Mouse (Mus musculus) myocyte (in vitro differentiated cells): ENCODE measurements around the gene Slc25a27.

Source experiments
- E2F4 ChIP-seq: IDR thresholded peaks from one replicate; pipeline ENCODE4 v1.6.1; 2011; ENCODE audit warnings: mild to moderate bottlenecking, control low read depth, moderate library complexity; ENCODE audit not compliant: insufficient read depth
- MAX ChIP-seq: IDR thresholded peaks from one replicate; pipeline ENCODE4 v1.6.1; 2011; ENCODE audit warnings: low read depth, mild to moderate bottlenecking, control low read depth
- MYOD1 ChIP-seq, 3 experiments: IDR thresholded peaks; one replicate each; pipeline ENCODE4 v1.6.1; 2011; ENCODE audit warnings: control low read depth in 2 of 3, low read depth in 2 of 3, mild to moderate bottlenecking in 2 of 3, moderate library complexity in 1 of 3; ENCODE audit not compliant: insufficient read length in 2 of 3, control insufficient read depth in 1 of 3
- MYOG ChIP-seq, 3 experiments: IDR thresholded peaks; one replicate each; pipeline ENCODE4 v1.6.1; 2011; ENCODE audit warnings: control low read depth in 2 of 3, low read depth in 2 of 3, mild to moderate bottlenecking in 2 of 3; ENCODE audit not compliant: insufficient read length in 2 of 3, control insufficient read depth in 1 of 3, insufficient read depth in 1 of 3
- POLR2A ChIP-seq: IDR thresholded peaks from one replicate; pipeline ENCODE4 v1.6.1; 2011; ENCODE audit warnings: low read depth, mild to moderate bottlenecking, control low read depth, moderate library complexity; ENCODE audit not compliant: insufficient read length
- POLR2AphosphoS2 ChIP-seq: IDR thresholded peaks from one replicate; pipeline ENCODE4 v1.6.1; 2011; ENCODE audit warnings: low read depth, control low read depth; ENCODE audit not compliant: insufficient read length
- REST ChIP-seq: IDR thresholded peaks from one replicate; pipeline ENCODE4 v1.6.1; 2011; ENCODE audit warnings: mild to moderate bottlenecking, control low read depth, moderate library complexity; ENCODE audit not compliant: insufficient read depth, insufficient read length
- SRF ChIP-seq: IDR thresholded peaks from one replicate; pipeline ENCODE4 v1.6.1; 2011; ENCODE audit warnings: low read depth; ENCODE audit not compliant: control insufficient read depth, insufficient read length
- TCF12 ChIP-seq: IDR thresholded peaks from one replicate; pipeline ENCODE4 v1.6.1; 2011; ENCODE audit warnings: mild to moderate bottlenecking, control low read depth; ENCODE audit not compliant: poor library complexity, insufficient read depth, severe bottlenecking
- TCF3 ChIP-seq: IDR thresholded peaks from one replicate; pipeline ENCODE4 v1.6.1; 2011; ENCODE audit warnings: low read depth, control low read depth; ENCODE audit not compliant: insufficient read length
- USF1 ChIP-seq: IDR thresholded peaks from one replicate; pipeline ENCODE4 v1.6.1; 2011; ENCODE audit warnings: low read depth, mild to moderate bottlenecking, control low read depth, moderate library complexity

- TF ChIP-seq POLR2A, result no peak
- no peak for TF ChIP-seq USF1
- no peak for TF ChIP-seq MYOG (IDR thresholded peaks at IDR 0.05; ENCODE audit: control insufficient read depth in 1 of 3, insufficient read depth in 1 of 3, insufficient read length in 2 of 3, low read depth in 2 of 3)
- TF ChIP-seq E2F4, result no peak
- TF ChIP-seq POLR2AphosphoS2, result no peak
- TF ChIP-seq TCF12, result no peak
- TF ChIP-seq TCF3, result no peak
- no peak for TF ChIP-seq MAX
- TF ChIP-seq SRF, result no peak
- no peak for TF ChIP-seq MYOD1 (IDR thresholded peaks at IDR 0.05; ENCODE audit: control insufficient read depth in 1 of 3, insufficient read length in 2 of 3, low read depth in 2 of 3)
- TF ChIP-seq REST, result no peak
Observed at GRCm38 (mm10) chr17:43711557-43712352, 44.7 kb upstream of the Slc25a27 start.
